Mouse (Mus musculus) CH12.LX (cell line): ENCODE data around the gene Slc19a2. TPM values are rescaled to one million over a fixed set of nuclear protein-coding genes. Genes with fewer than 3 reads are reported as not detected.

Experiments used
- DNase-seq: peaks from one replicate; pipeline ENCODE4 v3.0.0-alpha.2; 2013; ENCODE audit errors: extremely low read depth
- H3K27ac ChIP-seq: 2 replicates; pipeline ENCODE4 v1.5.1; 2012; ENCODE audit warnings: low read depth, mild to moderate bottlenecking, control low read depth, moderate library complexity; ENCODE audit not compliant: insufficient read depth
- H3K27me3 ChIP-seq: replicated peaks from 2 replicates; pipeline ENCODE3; 2012; ENCODE audit warnings: inconsistent platforms
- H3K36me3 ChIP-seq, 2 experiments: replicated peaks in 1 of 2; 2 replicates each; pipeline versions ENCODE3 to v1.6.1; 2012; ENCODE audit warnings: inconsistent platforms in 1 of 2, low read length in 1 of 2, mild to moderate bottlenecking in 1 of 2, mixed read lengths in 1 of 2, moderate library complexity in 1 of 2; ENCODE audit not compliant: control insufficient read depth in 1 of 2, insufficient read depth in 1 of 2
- H3K4me1 ChIP-seq, 2 experiments: 2 replicates each; pipeline ENCODE4 v1.6.1; 2012; ENCODE audit warnings: inconsistent platforms in 1 of 2, moderate library complexity in 1 of 2; ENCODE audit not compliant: insufficient read depth in 2 of 2, control insufficient read depth in 1 of 2
- H3K4me2 ChIP-seq: 2 replicates; pipeline ENCODE4 v1.6.1; 2012; ENCODE audit warnings: low read depth, mild to moderate bottlenecking, control low read depth; ENCODE audit not compliant: poor library complexity, insufficient read depth, severe bottlenecking
- H3K4me3 ChIP-seq, 3 experiments: fragments of 150-350 bp in 1 of 3; sonication (generic) in 1 of 3; replicated peaks in 1 of 3; 2 replicates each; pipeline versions ENCODE3 to v1.5.1; 2011 to 2012; ENCODE audit warnings: low read depth in 2 of 3, low read length in 2 of 3, mild to moderate bottlenecking in 2 of 3, moderate library complexity in 2 of 3, control low read depth in 1 of 3, improper control_type of control experiment in 1 of 3, inconsistent platforms in 1 of 3, mixed read lengths in 1 of 3; ENCODE audit not compliant: poor library complexity in 1 of 3
- H3K79me2 ChIP-seq: replicated peaks from 2 replicates; pipeline ENCODE4 v1.6.1; 2012; ENCODE audit warnings: mild to moderate bottlenecking, moderate library complexity; ENCODE audit not compliant: control insufficient read depth, poor library complexity, insufficient read depth, severe bottlenecking; ENCODE audit errors: extremely low read depth
- H3K9ac ChIP-seq: 2 replicates; pipeline ENCODE4 v1.6.1; 2012; ENCODE audit warnings: low read depth, mild to moderate bottlenecking, control low read depth, moderate library complexity; ENCODE audit not compliant: insufficient read depth
- H3K9me3 ChIP-seq: replicated peaks from 2 replicates; pipeline ENCODE3; 2012; ENCODE audit warnings: low read length, inconsistent platforms, mixed read lengths
- BHLHE40 ChIP-seq: IDR thresholded peaks from 2 replicates; pipeline ENCODE4 v1.6.1; 2011; ENCODE audit warnings: mild to moderate bottlenecking, low read depth, low read length, improper control_type of control experiment
- CHD1 ChIP-seq: IDR thresholded peaks from 2 replicates; pipeline ENCODE4 v1.6.1; 2012; ENCODE audit warnings: low read depth, low read length, improper control_type of control experiment, inconsistent platforms
- CHD2 ChIP-seq: IDR thresholded peaks from 2 replicates; pipeline ENCODE4 v1.6.1; 2011; ENCODE audit warnings: low read length, improper control_type of control experiment
- E2F4 ChIP-seq: IDR thresholded peaks from 2 replicates; pipeline ENCODE4 v1.6.1; 2011; ENCODE audit warnings: low read depth, low read length, improper control_type of control experiment; ENCODE audit not compliant: insufficient replicate concordance
- ETS1 ChIP-seq: conservative IDR thresholded peaks from 2 replicates; pipeline ENCODE4 v1.6.1; 2012; ENCODE audit warnings: low read depth, mild to moderate bottlenecking, inconsistent platforms, low read length, improper control_type of control experiment, moderate library complexity
- GABPA ChIP-seq: IDR thresholded peaks from 2 replicates; pipeline ENCODE4 v1.6.1; 2012; ENCODE audit warnings: low read depth, low read length, improper control_type of control experiment, inconsistent platforms; ENCODE audit not compliant: insufficient replicate concordance
- IRF4 ChIP-seq: IDR thresholded peaks from 2 replicates; pipeline ENCODE4 v1.6.1; 2014; ENCODE audit warnings: low read depth, mild to moderate bottlenecking, inconsistent platforms, low read length, improper control_type of control experiment
- JUN ChIP-seq: IDR thresholded peaks from 2 replicates; pipeline ENCODE4 v1.6.1; 2011; ENCODE audit warnings: low read depth, mild to moderate bottlenecking, low read length, improper control_type of control experiment, moderate library complexity; ENCODE audit not compliant: insufficient read depth
- KAT2A ChIP-seq: IDR thresholded peaks from 2 replicates; pipeline ENCODE4 v1.6.1; 2012; ENCODE audit warnings: low read length, improper control_type of control experiment, inconsistent platforms; ENCODE audit not compliant: insufficient replicate concordance
- MAX ChIP-seq: IDR thresholded peaks from 2 replicates; pipeline ENCODE4 v1.6.1; 2011; ENCODE audit warnings: low read length, improper control_type of control experiment
- MYC ChIP-seq: IDR thresholded peaks from 2 replicates; pipeline ENCODE4 v1.6.1; 2011; ENCODE audit warnings: low read depth, mild to moderate bottlenecking, improper control_type of control experiment, low read length
- NELFE ChIP-seq: IDR thresholded peaks from 2 replicates; pipeline ENCODE4 v1.6.1; 2011; ENCODE audit warnings: low read depth, low read length, improper control_type of control experiment
- POLR2A ChIP-seq: IDR thresholded peaks from 2 replicates; pipeline ENCODE4 v1.6.1; 2011; ENCODE audit warnings: low read depth, mild to moderate bottlenecking, improper control_type of control experiment, low read length
- POLR2AphosphoS2 ChIP-seq: IDR thresholded peaks from 2 replicates; pipeline ENCODE4 v1.6.1; 2011; ENCODE audit warnings: low read depth, low read length, improper control_type of control experiment
- RAD21 ChIP-seq: IDR thresholded peaks from 2 replicates; pipeline ENCODE4 v1.6.1; 2011; ENCODE audit warnings: low read depth, mild to moderate bottlenecking, low read length, improper control_type of control experiment, moderate library complexity
- SIN3A ChIP-seq: IDR thresholded peaks from 2 replicates; pipeline ENCODE4 v1.6.1; 2012; ENCODE audit warnings: low read length, improper control_type of control experiment, inconsistent platforms
- SMC3 ChIP-seq: IDR thresholded peaks from 2 replicates; pipeline ENCODE4 v1.6.1; 2011; ENCODE audit warnings: low read depth, low read length, improper control_type of control experiment
- USF1 ChIP-seq: IDR thresholded peaks from 2 replicates; pipeline ENCODE4 v1.6.1; 2014; ENCODE audit warnings: low read depth, mild to moderate bottlenecking, inconsistent platforms, low read length, improper control_type of control experiment
- USF2 ChIP-seq: conservative IDR thresholded peaks from 2 replicates; pipeline ENCODE4 v1.6.1; 2011; ENCODE audit warnings: low read depth, low read length, improper control_type of control experiment
- ZC3H11A ChIP-seq: IDR thresholded peaks from 2 replicates; pipeline ENCODE4 v1.6.1; 2012; ENCODE audit warnings: low read depth, mild to moderate bottlenecking, inconsistent platforms, low read length, improper control_type of control experiment
- ZKSCAN1 ChIP-seq: IDR thresholded peaks from 2 replicates; pipeline ENCODE4 v1.6.1; 2012; ENCODE audit warnings: low read depth, inconsistent platforms, low read length, improper control_type of control experiment, borderline replicate concordance
- ZMIZ1 ChIP-seq: IDR thresholded peaks from 2 replicates; pipeline ENCODE4 v1.6.1; 2012; ENCODE audit warnings: low read depth, mild to moderate bottlenecking, inconsistent platforms, low read length, improper control_type of control experiment
- dilution Hi-C: fragments of 300-500 bp; cut with MboI; formaldehyde crosslinking; loops from 2 replicates; pipeline ENCODE4 v1.14.3; 2020; ENCODE audit warnings: low sequenced_read_pairs; ENCODE audit not compliant: extremely low pct_unique_long_range_greater_than_20kb, extremely low pct_ligation_motif_present
- in situ Hi-C: fragments of 300-500 bp; cut with MboI; formaldehyde crosslinking; loops from 3 replicates; pipeline ENCODE4 v1.14.3; 2019; ENCODE audit warnings: low sequenced_read_pairs, low pct_ligation_motif_present, low pct_unique_long_range_greater_than_20kb, mixed read lengths
- polyA plus RNA-seq: library from polyadenylated mRNA; unstranded; fragments of >175 nt; gene quantifications from 2 replicates; pipeline ENCODE4 v1.2.1, GENCODE M21; 2012; ENCODE audit warnings: low read depth; ENCODE audit not compliant: insufficient read length
- total RNA-seq, 2 experiments: library from RNA; depleted of rRNA; stranded (reverse); fragments of 300-350 nt in 1 of 2; fragments of >200 nt in 1 of 2; gene quantifications; 2 replicates each; pipeline ENCODE4 v1.2.3; 2012 to 2014

The Slc19a2 gene
- total and polyA plus RNA-seq, 3 experiments: 11.6 to 28.4 (median 16.8) TPM

GRCm38 (mm10) chr1:164307124-164307751, 58.4 kb downstream of the Slc19a2 start, which contains the start of gene Blzf1 (continued):
- TF ChIP-seq GABPA (peak; percentile 14; the same call in 1 of the 2 replicates), CHD2 (peak; percentile 95), MAX (peak; percentile 61; the same call in 1 of the 2 replicates), IRF4 (peak; percentile 76), E2F4 (peak; percentile 72; the same call in 1 of the 2 replicates), ZC3H11A (no peak), ETS1 (no peak)

DNA sequence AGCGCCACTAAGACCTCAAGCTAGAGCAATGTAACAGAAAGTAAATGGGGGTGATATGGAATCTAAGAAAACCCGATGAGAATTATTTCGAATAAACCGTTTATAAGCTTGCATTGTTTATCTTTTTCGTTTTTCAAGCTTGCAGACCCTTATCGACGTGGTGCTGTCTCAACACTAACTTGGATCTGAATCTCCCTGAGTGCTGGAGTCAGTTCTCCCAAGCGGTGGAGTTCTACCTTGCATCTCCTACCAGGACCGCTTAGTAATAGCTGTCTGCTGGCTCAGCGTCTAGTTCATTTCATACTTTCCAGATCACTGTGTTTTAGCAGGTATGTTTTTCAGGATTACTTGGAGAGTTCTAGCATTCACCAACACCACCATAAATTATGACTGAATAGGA, 59.1 kb downstream of the Slc19a2 start:
- peak overlapping the region; percentile 85 for H3K4me2 ChIP-seq
- TF ChIP-seq NELFE (0 out of 2 replicates have a peak, but pooled peaks have one; percentile 3), USF2 (no peak)
- H3K4me1 ChIP-seq: peaks cover 0 to 21% of the 10 kb centered on the region in 2 experiments; a peak in 2 of 4 replicates
- peaks cover 9% of the 10 kb centered on the region for H3K79me2 ChIP-seq
- in situ Hi-C loops: loop anchor here (25.0 kb wide), 1 partner anchor 804 kb away; no protein-coding TSS in a partner anchor
- H3K36me3 ChIP-seq: peaks cover 5 to 35% of the 10 kb centered on the region in 2 experiments
- dilution Hi-C loops: no loop called here
- peak overlapping the region; percentile 91 for H3K9ac ChIP-seq
- peak overlapping the region; percentile 76 to 90 (median 85) for H3K4me3 ChIP-seq
- peak; percentile 15 for DNase-seq
- H3K27ac ChIP-seq: no peak overlapping the region
- no peaks in the 10 kb centered on the region for H3K27me3 ChIP-seq
- no peaks in the 10 kb centered on the region for H3K9me3 ChIP-seq

DNA sequence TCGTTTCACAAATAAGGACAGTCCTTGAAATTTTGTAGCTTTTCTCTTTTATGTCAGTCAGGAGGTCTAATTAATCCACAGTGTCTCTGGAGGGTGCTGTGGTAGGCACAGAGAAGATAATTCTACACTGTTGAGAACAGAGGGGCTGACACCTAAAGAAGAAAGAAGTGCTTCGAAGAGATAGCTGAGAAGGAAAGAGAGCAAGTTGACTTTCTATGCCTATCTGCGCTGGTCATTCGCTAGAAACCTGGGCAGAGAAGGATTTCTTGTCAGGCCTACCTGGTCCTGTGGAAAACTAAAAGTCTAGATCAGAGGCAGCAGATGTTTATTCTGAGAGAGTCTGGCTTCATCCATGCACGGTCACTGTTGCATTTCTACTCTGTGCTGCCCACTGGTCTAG, 65.2 kb downstream of the Slc19a2 start:
- H3K27ac ChIP-seq: no peak overlapping the region
- dilution Hi-C loops: no loop called here

More for the DNA sequence above, 65.2 kb downstream of the Slc19a2 start:
- no peaks in the 10 kb centered on the region for H3K9me3 ChIP-seq
- TF ChIP-seq ZC3H11A (no peak), POLR2A (no peak), NELFE (no peak), JUN (no peak), USF2 (no peak), KAT2A (no peak), BHLHE40 (no peak), GABPA (no peak), POLR2AphosphoS2 (no peak), SIN3A (no peak), CHD1 (no peak), ZMIZ1 (no peak), SMC3 (no peak), MYC (no peak), USF1 (no peak), RAD21 (no peak), ZKSCAN1 (no peak)
- TF ChIP-seq, all 38 proteins: peak for 0
- DNase-seq: no peak
- Histone ChIP-seq H3K27me3 (no peaks in the 10 kb centered on the region), H3K4me1 (no peaks in the 10 kb centered on the region), H3K4me2 (no peak overlapping the region), H3K9ac (no peak overlapping the region), H3K4me3 (no peak overlapping the region), H3K36me3 (peaks cover 11 to 58% of the 10 kb centered on the region in 2 experiments), H3K79me2 (no peaks in the 10 kb centered on the region)
- in situ Hi-C loops: loop anchor here (25.0 kb wide), 1 partner anchor 798 kb away; no protein-coding TSS in a partner anchor
